Mouse (Mus musculus) embryo, embryonic 11.5 days (tissue): ENCODE data around the gene Lpcat3.
"Not testable (repeated sequence)": the region's sequence is repeated elsewhere in the genome, so short reads cannot be mapped to it uniquely, and the experiment has no call there.

Experiments
- DNase-seq: peaks from one replicate; pipeline ENCODE4 v3.0.0-alpha.2; 2012; ENCODE audit warnings: low read depth, low spot score

Gene Lpcat3

DNA sequence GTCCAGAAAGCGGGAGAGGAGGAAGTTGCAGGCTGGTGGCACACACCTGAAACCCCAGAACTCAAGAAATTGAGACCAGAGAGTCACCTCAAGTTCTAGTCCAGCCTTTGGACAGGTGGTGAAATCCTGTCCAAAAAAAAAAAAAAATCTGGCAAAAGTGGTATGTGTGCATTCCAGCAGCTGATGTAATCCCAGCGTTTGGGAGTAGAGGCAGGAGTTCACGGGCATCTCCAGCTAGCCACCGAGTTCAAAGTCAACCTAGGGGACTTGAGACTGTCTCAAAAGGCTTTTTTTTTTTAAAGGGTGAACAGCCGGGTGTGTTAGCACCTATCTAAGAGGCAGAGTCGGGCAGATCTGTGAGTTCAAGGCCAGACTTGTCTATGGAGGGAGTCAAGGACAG lies 13.3 kb downstream of the Lpcat3 start:
- DNase-seq: no peak

DNA sequence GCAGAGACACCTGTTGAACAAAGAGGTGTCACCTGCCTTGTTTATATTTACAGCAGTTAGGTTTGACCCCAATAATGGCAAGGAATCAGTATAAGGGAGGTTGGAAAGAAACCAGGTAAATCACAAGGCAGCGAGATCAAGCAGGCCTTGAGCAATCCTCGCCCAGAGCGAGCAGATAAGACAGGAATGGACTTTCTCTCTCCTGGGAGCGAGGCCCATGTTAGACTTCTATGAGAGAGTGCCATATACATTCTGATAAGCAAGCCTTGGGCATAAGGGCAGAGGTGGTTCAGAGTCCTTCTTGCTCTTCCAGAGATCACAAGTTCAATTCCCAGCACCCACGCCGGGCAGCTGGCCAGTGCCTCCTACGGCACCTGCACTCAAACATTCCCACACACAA lies 15.9 kb downstream of the Lpcat3 start:
- DNase-seq: no peak

DNA sequence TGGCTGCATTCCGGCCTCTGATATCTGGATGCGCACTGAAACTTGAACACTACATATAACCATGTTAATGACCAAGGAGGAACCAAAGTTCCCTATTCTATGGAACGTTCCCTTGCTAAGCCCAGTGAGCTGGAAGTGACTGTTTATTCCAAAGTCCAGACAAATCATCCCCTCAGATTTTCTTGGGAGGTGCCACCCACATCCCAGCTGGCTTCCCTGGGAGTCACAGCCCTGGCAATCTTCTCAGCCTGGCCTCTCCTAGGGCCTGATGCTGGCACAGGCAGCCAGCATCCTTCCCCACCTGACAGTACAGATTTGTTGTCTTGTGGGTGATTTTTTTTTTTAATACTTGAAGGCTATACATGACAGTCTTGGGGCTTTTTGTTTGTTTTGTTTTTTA lies 16.7 kb downstream of the Lpcat3 start:
- DNase-seq: no peak

DNA sequence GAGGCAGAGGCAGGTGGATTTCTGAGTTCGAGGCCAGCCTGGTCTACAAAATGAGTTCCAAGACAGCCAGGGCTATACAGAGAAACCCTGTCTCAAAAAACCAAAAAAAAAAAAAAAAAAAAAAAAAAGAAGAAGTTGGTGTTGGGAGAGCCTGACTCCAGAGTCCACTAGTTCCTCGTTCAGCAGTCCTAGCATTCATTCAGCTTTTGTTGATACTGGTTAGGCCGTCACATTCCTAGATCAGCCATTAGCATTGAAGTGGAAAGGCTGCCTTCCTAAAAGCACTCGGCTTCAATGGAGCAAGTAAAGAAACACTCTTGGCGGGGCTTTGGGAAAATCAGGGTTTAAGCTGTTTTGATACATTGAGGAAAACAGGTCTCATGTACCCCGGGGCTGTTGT lies 19.5 kb downstream of the Lpcat3 start:
- not testable (repeated sequence) for DNase-seq

DNA sequence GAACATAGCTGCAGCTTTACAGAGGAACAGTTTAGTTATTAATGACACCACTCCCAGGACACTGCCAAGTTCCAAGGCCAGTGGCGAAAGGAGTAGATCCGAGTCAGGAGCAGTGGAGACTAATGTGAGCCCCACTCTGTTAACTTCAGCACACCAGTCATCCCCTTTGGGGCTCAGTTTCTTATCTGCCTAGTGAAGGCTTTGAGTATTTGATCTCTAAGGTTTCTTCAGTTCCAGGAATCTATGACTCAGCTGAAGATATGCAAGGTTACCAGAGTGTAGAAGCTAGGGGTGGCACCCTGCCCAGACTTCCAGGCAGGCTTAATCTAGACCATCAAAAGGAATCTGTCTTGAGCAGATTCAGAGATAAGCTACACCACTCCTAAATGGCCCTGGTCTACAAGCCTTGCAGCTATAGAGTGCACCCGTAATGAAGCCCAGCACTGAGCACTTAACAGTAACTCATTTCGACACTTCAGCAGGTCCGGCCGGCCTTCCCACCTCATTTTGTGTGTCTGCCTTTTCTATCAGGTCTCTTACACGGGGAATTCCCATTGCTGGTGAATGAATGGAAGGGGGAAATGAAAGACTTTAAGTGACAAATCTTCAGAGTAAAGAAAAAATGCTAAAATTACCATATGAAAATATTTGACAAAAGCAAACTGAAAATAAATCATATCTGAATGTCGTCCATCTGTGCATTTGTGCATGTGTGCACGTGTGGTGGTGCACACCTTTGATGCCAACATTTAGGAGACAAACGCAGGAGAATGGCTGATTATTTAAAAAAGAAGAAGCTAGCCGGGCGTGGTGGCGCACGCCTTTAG lies 21.0 kb downstream of the Lpcat3 start:
- no peak for DNase-seq

DNA sequence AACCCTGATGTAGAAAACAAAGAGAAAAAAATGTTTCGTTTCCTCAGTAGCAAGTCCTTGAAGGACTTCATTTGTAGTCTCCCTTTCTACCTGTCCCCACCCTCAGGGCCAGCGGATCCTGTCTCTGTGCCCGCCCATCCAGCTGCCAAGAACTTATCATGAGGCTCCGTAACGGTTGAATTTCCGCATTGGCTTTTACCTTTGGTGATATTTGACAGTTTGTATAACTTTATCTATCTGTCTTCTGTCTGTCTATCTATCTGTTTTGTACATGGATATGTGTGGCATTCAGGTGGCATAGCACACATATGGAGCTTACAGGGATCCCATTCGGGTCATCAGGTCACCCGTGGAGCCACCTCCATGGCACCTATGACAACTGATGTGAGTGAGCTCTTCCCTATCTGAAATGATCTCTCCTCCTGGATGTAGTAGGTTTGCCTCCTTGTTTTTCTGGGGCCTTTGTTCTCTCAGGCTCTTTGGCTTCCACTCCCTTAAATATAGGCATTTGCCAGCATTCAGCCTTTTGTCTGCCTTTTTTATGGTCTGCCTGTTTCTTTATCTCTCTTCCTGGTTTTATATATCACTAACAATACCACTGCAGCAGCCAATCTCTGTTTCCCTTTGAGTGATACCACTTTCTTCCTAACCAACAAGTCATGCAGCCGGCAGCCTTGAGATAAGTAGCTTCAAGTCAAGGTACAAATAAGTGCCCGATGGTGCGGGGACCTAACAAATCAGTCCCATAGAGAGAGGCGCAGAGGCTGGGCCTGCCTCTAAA lies 23.0 kb downstream of the Lpcat3 start:
- no peak for DNase-seq

DNA sequence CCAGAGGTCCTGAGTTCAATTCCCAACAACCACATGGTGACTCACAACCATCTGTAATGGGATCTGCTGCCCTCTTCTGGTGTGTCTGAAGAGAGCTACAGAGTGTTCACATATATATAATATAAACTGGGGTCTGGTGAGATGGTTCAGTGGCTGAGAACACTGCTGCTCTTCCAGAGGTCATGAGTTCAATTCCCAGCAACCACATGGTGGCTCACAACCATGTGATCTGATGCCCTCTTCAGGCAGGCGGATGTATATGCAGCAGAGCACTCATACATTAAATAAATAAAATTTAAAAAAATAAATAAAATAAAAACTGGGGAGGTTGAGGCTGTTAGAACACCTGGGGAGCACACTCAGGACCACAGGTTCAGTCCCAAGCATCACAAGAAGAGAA lies 23.8 kb downstream of the Lpcat3 start:
- not testable (repeated sequence) for DNase-seq

DNA sequence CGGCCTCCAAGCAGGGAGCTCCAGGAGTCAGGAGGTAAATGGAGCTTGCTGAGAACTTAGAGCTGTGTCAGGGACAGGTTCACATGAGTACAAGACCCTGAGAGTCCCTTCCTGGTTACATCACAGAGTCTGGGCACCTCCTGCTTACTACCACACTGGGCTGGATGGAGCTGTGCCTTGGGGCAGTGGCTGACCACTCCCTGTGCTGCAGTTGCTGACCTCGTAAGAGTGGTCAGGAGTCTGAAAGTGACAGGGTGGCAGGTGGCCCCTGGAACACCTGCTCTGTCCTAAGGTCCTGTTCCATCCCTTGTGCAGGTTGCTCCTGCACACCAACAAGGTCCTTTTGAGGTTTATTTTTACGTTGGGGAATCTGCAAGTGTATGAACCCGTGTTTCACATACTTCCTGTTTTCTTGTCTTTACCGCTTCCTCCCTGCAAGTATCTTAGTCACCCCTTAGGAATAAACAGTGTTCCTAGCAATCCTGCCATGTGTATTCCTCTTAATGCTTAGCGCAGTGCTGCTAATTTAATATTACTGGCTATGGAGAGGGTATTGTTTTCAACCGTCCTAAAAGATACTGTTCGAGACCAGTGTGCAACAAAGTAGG lies 25.4 kb downstream of the Lpcat3 start:
- no peak for DNase-seq

DNA sequence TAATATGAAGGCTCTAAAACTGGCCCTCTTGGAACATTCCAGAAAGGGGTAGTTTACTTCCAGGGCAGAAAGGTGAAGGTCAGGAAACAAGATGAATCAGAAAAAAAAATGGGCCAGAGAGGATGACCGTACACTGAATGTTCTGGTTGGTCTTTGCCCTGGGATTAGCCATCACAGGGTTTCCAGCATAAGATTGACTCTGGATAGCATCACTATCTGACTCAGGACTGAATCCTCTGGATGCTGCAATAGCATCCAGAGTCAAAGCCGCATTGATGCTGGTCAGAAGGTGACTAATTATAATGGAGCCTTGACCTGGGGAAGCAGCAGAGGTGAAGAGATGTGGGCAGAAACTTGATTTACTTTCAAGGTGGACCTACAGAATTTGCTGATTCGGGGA lies 26.2 kb downstream of the Lpcat3 start:
- DNase-seq: no peak

DNA sequence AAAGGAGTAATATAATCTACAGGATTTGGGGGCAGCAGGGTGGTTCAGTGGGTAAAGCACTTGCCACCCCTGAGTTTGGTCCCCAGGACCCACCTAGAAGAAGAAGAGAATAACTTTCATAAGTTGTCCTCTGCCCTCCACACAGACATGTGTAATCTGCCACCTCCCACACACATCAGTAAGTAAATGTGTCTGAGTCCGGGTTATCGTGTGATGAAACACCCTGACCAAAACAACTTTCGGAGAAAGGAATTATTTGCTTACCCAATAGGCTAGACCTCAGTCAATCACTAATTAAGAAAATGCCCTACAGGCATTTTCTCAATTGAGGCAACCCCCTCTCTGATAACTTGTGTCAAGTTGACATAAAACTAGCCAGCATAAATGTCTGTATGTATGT lies 27.7 kb downstream of the Lpcat3 start:
- no peak for DNase-seq

DNA sequence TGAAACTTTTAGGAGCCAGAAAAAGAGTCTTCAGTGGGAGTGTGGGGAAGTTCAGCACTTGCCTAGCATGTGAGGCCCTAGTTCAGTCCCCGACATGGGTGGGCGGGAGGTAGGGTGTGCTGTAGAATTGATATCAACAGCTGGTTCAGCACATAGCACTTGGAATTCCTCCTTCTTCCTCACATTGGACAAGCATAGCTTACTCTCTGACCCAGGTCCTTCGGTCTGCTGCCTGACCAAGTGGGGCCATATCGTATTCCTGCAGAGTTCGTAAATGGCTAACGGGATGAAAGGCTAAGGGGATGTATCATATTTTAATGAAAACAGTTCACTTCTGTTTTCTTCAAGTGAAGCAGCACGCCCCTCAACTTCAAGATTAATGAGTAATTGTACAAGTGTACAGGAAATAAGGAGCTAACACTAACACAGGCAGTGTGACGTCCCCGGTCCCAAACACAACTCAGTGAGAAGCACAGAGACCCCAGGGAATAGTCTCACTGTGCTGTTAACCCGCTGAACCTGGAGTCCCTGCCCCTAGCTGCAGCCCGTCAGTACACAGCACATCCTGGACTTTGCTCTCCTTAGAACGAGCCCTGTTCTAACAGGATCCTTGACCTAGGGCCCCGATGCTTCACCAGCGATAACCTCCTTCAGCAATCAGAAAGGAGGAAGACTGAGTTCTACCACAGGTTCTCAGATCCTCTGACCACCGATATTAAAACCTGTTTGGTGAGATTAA lies 30.6 kb downstream of the Lpcat3 start:
- DNase-seq: no peak

DNA sequence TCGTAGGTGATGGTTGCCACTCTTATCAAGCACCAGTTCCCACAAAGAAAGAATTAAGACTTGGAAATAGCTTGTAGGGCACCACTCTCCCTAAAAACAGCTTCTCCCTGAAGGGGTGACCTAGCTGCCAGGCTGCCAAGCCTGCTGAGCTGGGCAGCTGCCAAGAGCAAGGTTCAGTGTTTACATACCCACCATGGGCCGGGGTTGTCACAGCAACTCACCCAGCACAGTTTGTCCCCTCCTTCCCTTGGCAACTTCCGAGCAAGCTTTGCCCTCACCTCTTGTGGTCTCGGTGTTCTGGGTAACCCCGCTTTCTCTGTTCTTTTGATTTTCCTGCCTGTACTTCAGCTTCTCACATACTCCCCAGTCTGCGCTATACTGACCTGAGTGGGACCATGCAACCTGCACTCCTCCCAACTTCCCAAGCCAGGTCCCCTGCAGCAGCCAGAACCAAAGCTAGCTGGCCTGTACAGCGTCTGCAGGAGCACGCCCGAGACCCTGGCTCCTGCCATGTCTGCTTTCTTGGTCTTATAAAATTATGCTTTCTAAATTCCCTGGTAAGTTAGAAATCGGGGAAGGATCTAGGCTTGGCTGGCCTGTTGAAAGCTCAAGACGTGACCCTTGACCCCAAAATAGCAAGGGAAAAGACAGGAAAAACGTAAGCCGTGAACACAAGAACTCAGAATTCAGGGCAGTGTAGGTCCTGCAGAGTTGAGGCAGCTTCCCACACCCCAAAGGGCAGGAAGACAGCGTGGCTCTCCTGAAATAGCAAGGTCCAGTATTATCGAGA lies 31.5 kb downstream of the Lpcat3 start:
- no peak for DNase-seq

DNA sequence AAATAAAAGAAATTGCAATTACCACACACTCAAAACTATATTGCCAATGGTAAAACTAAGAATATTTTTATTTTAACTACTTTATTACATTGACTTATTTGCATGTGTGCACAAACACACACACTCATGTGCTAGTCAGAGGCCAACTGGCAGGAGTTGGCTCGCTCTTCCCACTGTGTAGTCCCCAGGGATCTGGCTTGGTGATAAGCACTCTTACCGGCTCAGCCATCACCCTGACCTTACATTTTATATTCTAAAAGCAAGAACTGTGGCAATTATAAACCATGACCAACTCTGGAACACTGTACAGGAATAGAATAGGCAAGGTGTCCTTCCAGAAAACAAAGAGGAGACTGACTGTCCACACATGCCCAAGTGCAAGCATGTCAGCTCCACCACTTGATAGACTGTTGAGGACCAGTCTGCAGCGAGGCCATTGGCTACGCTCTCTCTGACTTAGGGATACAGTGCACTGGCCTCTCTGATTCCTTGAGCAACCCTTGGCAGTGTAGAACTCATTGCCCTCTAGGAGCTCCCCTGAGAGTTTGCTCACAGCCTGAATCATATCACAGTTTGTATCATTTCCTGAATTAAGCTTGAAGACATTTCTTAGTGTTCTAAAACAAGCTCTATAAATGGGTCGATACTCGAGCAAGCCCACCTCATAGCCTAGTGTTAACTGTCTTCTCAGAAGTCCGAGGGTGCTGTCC lies 33.8 kb downstream of the Lpcat3 start:
- DNase-seq: no peak

DNA sequence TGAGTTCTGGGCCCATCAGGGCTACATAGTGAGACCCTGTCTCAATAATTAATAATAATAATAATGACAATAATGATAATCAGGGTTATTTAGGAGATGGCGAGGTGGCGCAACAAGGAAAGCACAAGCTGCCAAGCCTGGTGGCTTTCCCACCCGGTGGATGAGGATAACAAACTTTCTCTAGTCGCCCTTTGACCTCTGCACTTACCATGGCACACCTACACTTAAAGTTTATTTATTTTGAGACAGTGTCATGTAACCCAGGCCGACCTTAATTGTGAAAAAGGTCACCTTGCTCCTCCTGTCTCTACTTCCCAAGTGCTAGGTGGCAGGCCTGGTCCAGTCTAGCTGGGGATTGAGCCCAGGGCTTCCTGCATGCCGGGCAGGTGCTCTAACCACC lies 35.9 kb downstream of the Lpcat3 start:
- no peak for DNase-seq

DNA sequence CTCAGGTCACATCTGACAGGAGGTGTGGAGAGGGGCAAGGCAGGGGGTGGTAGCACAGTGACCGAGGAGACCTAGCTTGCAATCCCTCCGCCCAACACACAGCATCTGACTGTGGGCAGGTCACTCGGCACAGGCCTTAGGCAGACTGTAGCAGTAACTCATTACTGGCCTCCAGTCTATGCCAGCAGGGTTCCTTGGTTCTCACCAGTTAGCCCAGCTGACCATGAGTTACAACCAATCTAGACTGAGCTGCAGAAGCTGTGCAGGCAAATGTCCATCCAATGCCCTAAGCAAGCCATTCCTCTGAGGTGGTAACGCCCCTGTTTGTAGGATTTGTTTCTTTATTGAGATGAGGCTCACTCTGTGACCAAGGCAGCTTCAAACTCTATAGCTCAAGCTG lies 36.5 kb downstream of the Lpcat3 start:
- no peak for DNase-seq

DNA sequence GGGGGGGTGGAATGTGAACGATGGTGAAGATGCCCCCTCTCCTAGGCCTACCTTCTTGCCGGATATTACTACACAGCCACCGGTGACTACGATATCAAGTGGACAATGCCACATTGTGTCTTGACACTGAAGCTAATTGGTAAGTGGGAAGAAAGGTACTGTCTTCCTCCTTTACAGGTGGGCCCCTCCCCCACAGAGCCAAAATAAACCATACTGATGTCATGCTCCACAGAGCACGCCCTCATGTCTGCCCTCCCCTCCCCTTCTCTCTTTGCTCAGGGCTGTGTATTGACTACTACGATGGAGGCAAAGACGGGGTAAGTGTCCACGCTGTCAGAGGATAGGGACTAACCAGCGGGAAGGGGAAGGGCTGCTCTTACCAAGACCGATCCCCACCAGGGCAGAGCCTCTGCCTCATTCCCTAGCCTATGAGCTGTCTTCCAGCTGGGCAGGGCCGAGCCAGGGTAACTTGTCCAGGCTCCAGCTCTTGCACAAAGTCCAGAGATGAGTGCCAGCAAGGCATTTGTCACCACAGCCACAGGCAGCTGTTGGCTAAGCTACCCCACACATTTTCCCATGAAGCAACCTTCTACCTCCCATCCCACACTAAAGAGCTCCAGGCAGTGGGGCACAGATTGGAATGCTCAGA lies 37.3 kb downstream of the Lpcat3 start:
- no peak for DNase-seq

DNA sequence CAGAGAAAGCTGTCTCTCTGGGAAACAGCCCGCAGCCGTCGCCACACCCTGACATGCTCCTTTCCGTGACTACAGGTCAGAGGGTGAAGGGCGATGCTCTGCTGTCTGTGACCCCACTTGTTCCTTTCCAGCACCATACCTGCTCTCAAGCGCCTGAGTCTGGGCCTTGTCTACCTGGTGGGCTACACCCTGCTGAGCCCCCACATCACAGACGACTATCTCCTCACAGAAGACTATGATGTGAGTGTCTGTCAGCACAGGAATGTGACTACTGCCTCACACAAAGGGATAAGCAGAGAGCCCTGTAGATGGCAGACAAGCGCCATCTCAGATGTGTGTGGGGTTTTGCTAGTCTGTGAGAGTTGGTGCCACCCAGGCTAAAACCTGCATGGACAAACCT lies 38.5 kb downstream of the Lpcat3 start:
- DNase-seq: no peak

DNA sequence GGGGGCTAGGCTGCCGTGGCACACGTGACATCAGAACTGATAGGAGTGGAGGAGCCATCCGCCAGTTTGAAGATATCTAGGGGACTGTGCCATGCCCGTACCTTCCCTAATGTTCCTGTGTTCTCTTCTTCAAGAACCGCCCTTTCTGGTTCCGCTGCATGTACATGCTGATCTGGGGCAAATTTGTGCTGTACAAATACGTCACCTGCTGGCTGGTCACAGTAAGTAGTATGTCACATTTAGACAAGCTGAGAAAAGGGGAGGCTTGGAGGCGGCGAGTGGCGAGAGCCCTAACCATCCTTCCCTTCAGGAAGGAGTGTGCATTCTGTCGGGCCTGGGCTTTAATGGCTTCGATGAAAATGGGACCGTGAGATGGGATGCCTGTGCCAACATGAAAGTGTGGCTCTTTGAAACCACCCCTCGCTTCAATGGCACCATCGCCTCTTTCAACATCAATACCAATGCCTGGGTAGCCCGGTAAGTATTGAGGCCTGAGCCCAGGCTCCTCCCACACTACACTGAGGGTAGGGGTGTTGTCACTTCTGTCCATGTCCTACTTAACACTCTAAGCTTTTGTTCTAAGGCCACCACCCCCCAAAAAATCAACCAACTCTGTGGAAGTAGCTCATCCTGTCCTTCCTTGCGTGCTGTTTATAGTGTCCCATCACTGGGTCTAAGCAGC lies 39.4 kb downstream of the Lpcat3 start:
- DNase-seq: no peak

DNA sequence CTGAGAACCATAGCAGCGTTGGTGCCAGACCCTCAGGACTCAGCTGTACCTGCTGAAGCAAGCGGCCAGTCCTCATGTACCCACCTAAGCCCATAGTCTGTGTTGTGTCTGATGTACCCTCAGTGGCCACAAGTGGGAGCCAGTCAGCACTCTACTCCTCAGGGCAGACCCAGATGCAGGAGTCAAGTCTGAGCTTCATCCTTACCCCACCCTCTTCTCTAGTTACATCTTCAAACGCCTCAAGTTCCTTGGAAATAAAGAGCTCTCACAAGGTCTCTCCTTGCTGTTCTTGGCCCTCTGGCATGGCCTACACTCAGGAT lies 39.9 kb downstream of the Lpcat3 start:
- DNase-seq: peak; percentile 46

DNA sequence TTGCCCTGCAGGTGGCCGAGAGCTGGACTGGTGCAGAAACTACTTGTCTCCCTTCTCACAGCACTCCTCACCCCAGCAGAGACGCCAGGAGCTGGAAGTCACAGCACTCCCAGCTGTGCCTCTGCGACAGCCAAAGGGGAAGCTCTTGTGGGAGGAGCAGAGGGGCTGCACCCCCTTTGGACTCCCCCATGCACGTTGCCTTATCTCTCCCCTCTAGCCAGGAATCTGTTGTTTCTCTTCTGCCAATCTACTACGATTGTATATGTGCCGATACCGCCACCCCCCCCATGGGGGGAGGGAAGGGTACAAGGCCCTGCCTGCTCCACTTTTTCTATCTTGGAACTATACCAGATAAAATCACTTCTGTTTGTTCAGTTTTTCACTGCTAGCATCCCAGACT lies 41.0 kb downstream of the Lpcat3 start:
- no peak for DNase-seq
